ENCODE assay signal across 7 mouse cellular contexts in genomic region chr9:107230991-107231538, GRCm38 (mm10). TPM values are rescaled to one million over a fixed set of nuclear protein-coding genes. Genes with fewer than 3 reads are reported as not detected.
DNase-seq lines count a peak whose midpoint lies in the region; ATAC-seq and TF ChIP-seq lines count a peak whose summit lies in the region.

No protein-coding gene starts in this region.

- peak; percentile 18; the same call in 1 of the 2 replicates for TF ChIP-seq CTCF in cerebellum, adult 2 months (IDR thresholded peaks at IDR 0.05; ENCODE audit: borderline replicate concordance, insufficient read depth, low read depth, low read length)
- no peak for TF ChIP-seq CTCF in testis, adult 2 months (IDR thresholded peaks at IDR 0.05; ENCODE audit: control insufficient read depth, insufficient read depth, insufficient replicate concordance, low read depth, low read length)

- WGBS in cerebellum, adult 2 months: under 1% methylated on average over 48 of the region's 50 CpGs
- 2% methylated on average over 18 of the region's 50 CpGs for WGBS in forebrain, embryonic 13.5 days
- WGBS in midbrain, embryonic 12.5 days: 2% methylated on average over 41 of the region's 50 CpGs

- no peaks in the 10 kb centered on the region for H3K36me3 ChIP-seq in forebrain, embryonic 13.5 days (ENCODE audit: poor library complexity, severe bottlenecking)
- no peaks in the 10 kb centered on the region for H3K36me3 ChIP-seq in midbrain, embryonic 12.5 days
- H3K36me3 ChIP-seq in testis, adult 2 months (ENCODE audit: control insufficient read depth, insufficient read depth, low read length): no peaks in the 10 kb centered on the region

- peak; percentile 91 for ATAC-seq in forebrain, embryonic 13.5 days
- peak; percentile 89 for ATAC-seq in midbrain, embryonic 12.5 days (ENCODE audit: low FRiP score, low read depth)

- peak overlapping the region; percentile 80 for H3K4me3 ChIP-seq in cerebellum, adult 2 months (replicated peaks; ENCODE audit: insufficient read depth, low read depth, low read length)
- H3K4me3 ChIP-seq in forebrain, embryonic 13.5 days: peak overlapping the region; percentile 92
- peak overlapping the region; percentile 93 for H3K4me3 ChIP-seq in midbrain, embryonic 12.5 days
- H3K4me3 ChIP-seq in testis, adult 2 months (ENCODE audit: control insufficient read depth, low read depth, low read length): peak overlapping the region; percentile 86

- H3K27me3 ChIP-seq in cerebellum, adult 2 months (ENCODE audit: control insufficient read depth, insufficient read depth, low read length): no peaks in the 10 kb centered on the region
- peaks cover 37% of the 10 kb centered on the region for H3K27me3 ChIP-seq in forebrain, embryonic 13.5 days
- H3K27me3 ChIP-seq in midbrain, embryonic 12.5 days: peaks cover 41% of the 10 kb centered on the region
- no peaks in the 10 kb centered on the region for H3K27me3 ChIP-seq in testis, adult 2 months (ENCODE audit: control insufficient read depth, insufficient read depth, low read length)

- H3K4me1 ChIP-seq in cerebellum, adult 2 months (ENCODE audit: control insufficient read depth, insufficient read depth, low read length): no peaks in the 10 kb centered on the region; the same call in 1 of the 2 replicates
- H3K4me1 ChIP-seq in forebrain, embryonic 13.5 days: peaks cover 7% of the 10 kb centered on the region
- H3K4me1 ChIP-seq in midbrain, embryonic 12.5 days: 0 out of 2 replicates have a peak, but pooled peaks cover 2% of the 10 kb centered on the region
- no peaks in the 10 kb centered on the region for H3K4me1 ChIP-seq in testis, adult 2 months (ENCODE audit: control insufficient read depth, insufficient read depth, low read length)

- peak overlapping the region; percentile 96 for H3K27ac ChIP-seq in cerebellum, adult 2 months (ENCODE audit: insufficient read depth, low read length)
- peak overlapping the region; percentile 88 for H3K27ac ChIP-seq in forebrain, embryonic 13.5 days
- H3K27ac ChIP-seq in midbrain, embryonic 12.5 days (replicated peaks): peak overlapping the region; percentile 93
- peak overlapping the region; percentile 67 for H3K27ac ChIP-seq in testis, adult 2 months (ENCODE audit: control insufficient read depth, insufficient read depth, low read depth, low read length)

- H3K4me2 ChIP-seq in forebrain, embryonic 13.5 days: peak overlapping the region; percentile 80
- H3K4me2 ChIP-seq in midbrain, embryonic 12.5 days (replicated peaks): peak overlapping the region; percentile 92

- H3K9me3 ChIP-seq in forebrain, embryonic 13.5 days (replicated peaks): no peaks in the 10 kb centered on the region
- no peaks in the 10 kb centered on the region for H3K9me3 ChIP-seq in midbrain, embryonic 12.5 days

- H3K9ac ChIP-seq in forebrain, embryonic 13.5 days: peak overlapping the region; percentile 91
- peak overlapping the region; percentile 90 for H3K9ac ChIP-seq in midbrain, embryonic 12.5 days (replicated peaks)

- peak; percentile 41 for DNase-seq in ovary, postnatal 36 days (ENCODE audit: low spot score)
- DNase-seq in ovary, postnatal 10 days (ENCODE audit: low spot score): no peak
- DNase-seq in cerebellum, adult 2 months: peak; percentile 82 to 87
- DNase-seq in kidney, postnatal 14 days: peak; percentile 19

- no peak for TF ChIP-seq POLR2A in cerebellum, adult 2 months (IDR thresholded peaks at IDR 0.05; ENCODE audit: borderline replicate concordance, insufficient read depth, low read length)
- TF ChIP-seq POLR2A in testis, adult 2 months (IDR thresholded peaks at IDR 0.05; ENCODE audit: control insufficient read depth, low read depth, low read length): no peak

RNA-seq across cellular contexts. Expression of gene Dock3, which starts 0.6 kb away (rescaled TPM):
- 121 and 129 TPM in 2 replicates for polyA plus RNA-seq in cerebellum, adult 2 months (2012; rRNA removed)
- polyA plus RNA-seq in forebrain, embryonic 13.5 days (2015; fragmentation: Nextera tagmentation; extraction: Ambion mirVana): 14.4 and 16.1 TPM in 2 replicates
- 14.5 and 15.3 TPM in 2 replicates for polyA plus RNA-seq in midbrain, embryonic 12.5 days (2016; fragmentation: Nextera tagmentation; extraction: Ambion mirVana)
- polyA plus RNA-seq in testis, adult 2 months (2012; rRNA removed): 21.8 and 23.2 TPM in 2 replicates

RNA-seq across cellular contexts. Expression of gene Mapkapk3, which starts 58.6 kb away (rescaled TPM):
- 10.5 and 11.7 TPM in 2 replicates for polyA plus RNA-seq in cerebellum, adult 2 months (2012; rRNA removed)
- polyA plus RNA-seq in forebrain, embryonic 13.5 days (2015; fragmentation: Nextera tagmentation; extraction: Ambion mirVana): 2.0 and 2.4 TPM in 2 replicates
- polyA plus RNA-seq in midbrain, embryonic 12.5 days (2016; fragmentation: Nextera tagmentation; extraction: Ambion mirVana): 2.6 and 3.4 TPM in 2 replicates
- 4.1 and 5.2 TPM in 2 replicates for polyA plus RNA-seq in testis, adult 2 months (2012; rRNA removed)
